Mouse (Mus musculus) olfactory bulb, adult 2 months (tissue): ENCODE results near the gene N4bp1.

Source experiments
- CTCF ChIP-seq: fragments of 200-500 bp; IDR thresholded peaks from 2 replicates; pipeline ENCODE4 v1.5.1; 2012; ENCODE audit warnings: low read depth, mild to moderate bottlenecking, low read length, moderate library complexity; ENCODE audit not compliant: insufficient read depth
- POLR2A ChIP-seq: fragments of 200-500 bp; IDR thresholded peaks from 2 replicates; pipeline ENCODE4 v1.6.1; 2012; ENCODE audit warnings: mild to moderate bottlenecking, low read depth, low read length, moderate library complexity; ENCODE audit not compliant: insufficient read depth

GRCm38 (mm10) chr8:86853266-86853988 lies 31.6 kb downstream of the N4bp1 start:
- TF ChIP-seq CTCF (no peak), POLR2A (no peak)
